Mouse (Mus musculus): ENCODE results near the gene Sel1l2. TPM values are rescaled to one million over a fixed set of nuclear protein-coding genes. Genes with fewer than 3 reads are reported as not detected.

Sel1l2 gene
- not detected in 2 replicates for polyA plus RNA-seq (2012; ENCODE audit: insufficient read depth, low replicate concordance)

- no peaks in the 10 kb centered on the region for H3K36me3 ChIP-seq (replicated peaks; ENCODE audit: low read length)
- H3K4me1 ChIP-seq = peaks cover 4% of the 10 kb centered on the region; the same call in 1 of the 2 replicates
- TF ChIP-seq FLI1 (IDR thresholded peaks at IDR 0.05; ENCODE audit: low read length) (no peak), GATA1 (IDR thresholded peaks at IDR 0.05; ENCODE audit: borderline replicate concordance, low read length) (no peak)
- no peaks in the 10 kb centered on the region for H3K9me3 ChIP-seq
- H3K4me3 ChIP-seq (replicated peaks) = no peak within 1 kb of the TSS
- H3K27me3 ChIP-seq (replicated peaks) = no peaks in the 10 kb centered on the region
Measured at GRCm38 (mm10) chr2:140389525-140389924, at the start of gene Sel1l2. TSS of gene Sel1l2 (minus strand) at chr2:140389706.

DNA sequence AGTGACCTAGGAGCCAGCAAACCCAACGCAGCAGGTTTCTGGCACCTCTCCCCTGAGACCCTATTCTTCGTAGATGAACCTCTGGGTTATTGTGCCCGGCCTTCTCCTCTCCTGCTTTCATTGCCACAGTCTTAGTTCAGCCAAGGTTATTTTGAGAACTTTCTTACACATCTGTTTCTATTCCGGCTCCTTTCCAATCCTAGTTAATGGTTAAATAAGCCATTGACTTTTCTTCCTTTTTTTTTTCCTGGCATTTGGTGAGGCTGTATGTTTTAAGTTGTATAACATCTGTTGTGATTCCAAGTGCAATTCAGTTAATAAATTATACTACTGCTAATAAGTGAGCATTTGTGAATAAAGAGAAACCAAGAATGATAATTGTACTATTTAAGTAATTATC, 49.6 kb upstream of the Sel1l2 start:
- no peak overlapping the region for H3K4me3 ChIP-seq (replicated peaks)
- TF ChIP-seq GATA1 (IDR thresholded peaks at IDR 0.05; ENCODE audit: borderline replicate concordance, low read length) = no peak
- TF ChIP-seq FLI1 (IDR thresholded peaks at IDR 0.05; ENCODE audit: low read length) = no peak
- H3K27me3 ChIP-seq (replicated peaks) = no peaks in the 10 kb centered on the region
- no peaks in the 10 kb centered on the region for H3K4me1 ChIP-seq
- no peaks in the 10 kb centered on the region for H3K9me3 ChIP-seq
- H3K36me3 ChIP-seq (replicated peaks; ENCODE audit: low read length) = no peaks in the 10 kb centered on the region

DNA sequence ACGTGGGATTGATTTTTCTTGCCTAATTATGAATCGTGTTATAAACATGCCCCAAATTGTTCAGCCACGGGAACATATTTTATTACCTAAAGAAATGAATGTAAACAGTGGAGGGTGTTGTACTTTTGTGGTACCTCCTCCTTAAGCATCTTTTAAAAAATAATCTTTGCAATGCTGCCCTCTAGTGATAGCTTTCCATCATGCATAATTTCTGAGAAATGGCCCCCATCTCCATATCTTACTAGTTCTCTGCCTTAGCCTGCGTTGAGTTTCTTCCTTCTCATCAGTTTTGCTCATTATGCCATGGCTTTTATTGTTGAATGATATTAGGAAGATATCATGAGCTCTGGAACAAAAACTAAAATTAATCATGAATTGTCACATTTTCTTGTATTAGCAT, 37.8 kb upstream of the Sel1l2 start:
- Histone ChIP-seq H3K9me3 (no peaks in the 10 kb centered on the region), H3K4me3 (replicated peaks) (no peak overlapping the region), H3K4me1 (peaks cover 19% of the 10 kb centered on the region), H3K27me3 (replicated peaks) (no peaks in the 10 kb centered on the region), H3K36me3 (replicated peaks; ENCODE audit: low read length) (no peaks in the 10 kb centered on the region)
- no peak for TF ChIP-seq GATA1 (IDR thresholded peaks at IDR 0.05; ENCODE audit: borderline replicate concordance, low read length)
- no peak for TF ChIP-seq FLI1 (IDR thresholded peaks at IDR 0.05; ENCODE audit: low read length)

DNA sequence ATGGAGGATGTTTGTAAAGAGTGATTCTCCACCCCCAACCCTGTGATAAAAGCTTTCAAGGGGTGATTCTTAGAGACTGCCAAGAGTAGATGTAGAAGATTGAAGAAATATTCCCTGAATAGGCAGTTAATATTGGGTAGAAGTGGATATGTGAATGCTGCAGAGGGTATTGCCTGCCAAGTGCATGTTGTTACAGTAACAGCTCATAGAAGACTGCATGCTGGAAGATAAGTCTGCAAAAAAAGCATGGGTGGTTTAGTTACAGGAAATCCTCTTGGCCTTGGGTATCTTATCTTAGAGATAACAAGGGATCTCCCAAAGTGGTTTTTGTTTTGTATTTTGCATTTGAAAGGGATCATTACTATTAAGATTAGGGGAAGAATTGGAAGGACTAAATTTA, 36.3 kb upstream of the Sel1l2 start:
- Histone ChIP-seq H3K27me3 (replicated peaks) (no peaks in the 10 kb centered on the region), H3K9me3 (no peaks in the 10 kb centered on the region), H3K36me3 (replicated peaks; ENCODE audit: low read length) (no peaks in the 10 kb centered on the region), H3K4me1 (peaks cover 24% of the 10 kb centered on the region), H3K4me3 (replicated peaks) (no peak overlapping the region)
- TF ChIP-seq FLI1 (IDR thresholded peaks at IDR 0.05; ENCODE audit: low read length) (no peak), GATA1 (IDR thresholded peaks at IDR 0.05; ENCODE audit: borderline replicate concordance, low read length) (no peak)

DNA sequence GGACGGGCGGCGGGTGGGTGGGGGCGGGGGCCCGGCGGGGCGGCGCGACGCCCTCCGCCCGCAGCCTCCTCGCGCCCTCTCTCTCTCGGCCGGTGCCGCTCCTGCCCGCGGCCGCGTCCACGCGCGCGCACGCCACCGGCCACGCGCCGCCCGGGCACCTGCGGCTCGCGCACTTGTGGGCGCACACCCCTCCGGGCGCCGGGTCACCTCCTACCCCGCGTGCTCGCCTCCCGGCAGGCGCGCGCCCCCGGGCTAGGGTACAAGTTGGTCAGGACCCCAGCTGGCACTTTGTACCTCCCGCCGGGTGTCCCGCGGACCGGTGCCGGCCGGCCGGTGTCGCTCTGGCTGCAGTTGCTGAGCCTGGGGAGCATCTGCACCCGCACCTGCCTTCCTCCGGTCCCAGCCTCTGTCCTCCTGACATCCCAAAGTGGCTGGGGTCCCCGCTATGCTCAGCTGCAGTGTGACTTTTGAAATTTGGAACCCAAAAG, 6.3 kb upstream of the Sel1l2 start:
- TF ChIP-seq GATA1 (IDR thresholded peaks at IDR 0.05; ENCODE audit: borderline replicate concordance, low read length) = no peak
- TF ChIP-seq FLI1 (IDR thresholded peaks at IDR 0.05; ENCODE audit: low read length) = no peak
- Histone ChIP-seq H3K4me3 (replicated peaks) (peak overlapping the region; percentile 94), H3K27me3 (replicated peaks) (peaks cover 5% of the 10 kb centered on the region), H3K9me3 (no peaks in the 10 kb centered on the region), H3K36me3 (replicated peaks; ENCODE audit: low read length) (no peaks in the 10 kb centered on the region), H3K4me1 (peaks cover 20% of the 10 kb centered on the region)

GRCm38 (mm10) chr2:140395179-140395578, 5.7 kb upstream of the Sel1l2 start, which contains the start of gene Macrod2:
TSS of gene Macrod2 (plus strand) at chr2:140395309.
- TF ChIP-seq FLI1 (IDR thresholded peaks at IDR 0.05; ENCODE audit: low read length) (no peak), GATA1 (IDR thresholded peaks at IDR 0.05; ENCODE audit: borderline replicate concordance, low read length) (no peak)
- Histone ChIP-seq H3K4me1 (peaks cover 20% of the 10 kb centered on the region), H3K4me3 (replicated peaks) (peak within 1 kb of the TSS; percentile 94), H3K27me3 (replicated peaks) (peaks cover 5% of the 10 kb centered on the region), H3K36me3 (replicated peaks; ENCODE audit: low read length) (no peaks in the 10 kb centered on the region), H3K9me3 (no peaks in the 10 kb centered on the region)

GRCm38 (mm10) chr2:140364804-140365203, 24.7 kb downstream of the Sel1l2 start:
- H3K27me3 ChIP-seq (replicated peaks) = no peaks in the 10 kb centered on the region
- H3K36me3 ChIP-seq (replicated peaks; ENCODE audit: low read length) = no peaks in the 10 kb centered on the region
- TF ChIP-seq FLI1 (IDR thresholded peaks at IDR 0.05; ENCODE audit: low read length) (no peak), GATA1 (IDR thresholded peaks at IDR 0.05; ENCODE audit: borderline replicate concordance, low read length) (no peak)
- no peaks in the 10 kb centered on the region for H3K9me3 ChIP-seq
- peaks cover 4% of the 10 kb centered on the region for H3K4me1 ChIP-seq
- H3K4me3 ChIP-seq (replicated peaks) = no peak overlapping the region

DNA sequence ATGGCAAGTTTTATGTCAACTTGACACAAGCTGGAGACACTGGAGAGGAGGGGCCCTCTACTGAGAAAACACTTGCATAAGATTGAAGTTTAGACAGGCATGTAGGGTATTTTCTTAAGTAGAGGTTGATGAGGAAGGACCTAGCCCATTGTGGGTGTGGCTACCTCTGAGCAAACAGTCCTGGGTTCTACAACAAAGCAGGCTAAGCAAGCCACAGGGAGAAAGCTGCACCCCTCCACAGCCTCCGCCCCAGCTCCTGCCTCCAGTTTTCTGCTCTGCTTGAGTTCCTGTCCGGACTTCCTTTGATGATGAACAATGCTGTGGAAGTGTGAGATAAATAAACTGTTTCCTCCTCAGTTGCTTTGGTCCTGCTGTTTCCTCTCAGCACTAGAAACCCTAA, 29.6 kb downstream of the Sel1l2 start:
- Histone ChIP-seq H3K4me3 (replicated peaks) (no peak overlapping the region), H3K9me3 (peaks cover 8% of the 10 kb centered on the region), H3K4me1 (peaks cover 5% of the 10 kb centered on the region), H3K36me3 (replicated peaks; ENCODE audit: low read length) (no peaks in the 10 kb centered on the region), H3K27me3 (replicated peaks) (no peaks in the 10 kb centered on the region)
- TF ChIP-seq GATA1 (IDR thresholded peaks at IDR 0.05; ENCODE audit: borderline replicate concordance, low read length) = no peak
- no peak for TF ChIP-seq FLI1 (IDR thresholded peaks at IDR 0.05; ENCODE audit: low read length)

GRCm38 (mm10) chr2:140342394-140342793, 47.1 kb downstream of the Sel1l2 start:
- TF ChIP-seq GATA1 (IDR thresholded peaks at IDR 0.05; ENCODE audit: borderline replicate concordance, low read length) (no peak), FLI1 (IDR thresholded peaks at IDR 0.05; ENCODE audit: low read length) (no peak)
- Histone ChIP-seq H3K27me3 (replicated peaks) (no peaks in the 10 kb centered on the region), H3K9me3 (no peaks in the 10 kb centered on the region), H3K4me1 (peaks cover 4% of the 10 kb centered on the region; the same call in 1 of the 2 replicates), H3K4me3 (replicated peaks) (no peak overlapping the region), H3K36me3 (replicated peaks; ENCODE audit: low read length) (no peaks in the 10 kb centered on the region)

GRCm38 (mm10) chr2:140330508-140331306, 58.8 kb downstream of the Sel1l2 start:
- no peaks in the 10 kb centered on the region for H3K27me3 ChIP-seq (replicated peaks)

More at GRCm38 (mm10) chr2:140330508-140331306, 58.8 kb downstream of the Sel1l2 start:
- peaks cover 3% of the 10 kb centered on the region; the same call in 1 of the 2 replicates for H3K4me1 ChIP-seq
- no peaks in the 10 kb centered on the region for H3K36me3 ChIP-seq (replicated peaks; ENCODE audit: low read length)
- H3K4me3 ChIP-seq (replicated peaks) = no peak overlapping the region
- no peak for TF ChIP-seq GATA1 (IDR thresholded peaks at IDR 0.05; ENCODE audit: borderline replicate concordance, low read length)
- TF ChIP-seq FLI1 (IDR thresholded peaks at IDR 0.05; ENCODE audit: low read length) = no peak
- no peaks in the 10 kb centered on the region for H3K9me3 ChIP-seq

All from megakaryocyte, embryonic 14.5 days (primary cell).